ENCODE assay signal across 30 mouse cellular contexts in the genomic region with DNA sequence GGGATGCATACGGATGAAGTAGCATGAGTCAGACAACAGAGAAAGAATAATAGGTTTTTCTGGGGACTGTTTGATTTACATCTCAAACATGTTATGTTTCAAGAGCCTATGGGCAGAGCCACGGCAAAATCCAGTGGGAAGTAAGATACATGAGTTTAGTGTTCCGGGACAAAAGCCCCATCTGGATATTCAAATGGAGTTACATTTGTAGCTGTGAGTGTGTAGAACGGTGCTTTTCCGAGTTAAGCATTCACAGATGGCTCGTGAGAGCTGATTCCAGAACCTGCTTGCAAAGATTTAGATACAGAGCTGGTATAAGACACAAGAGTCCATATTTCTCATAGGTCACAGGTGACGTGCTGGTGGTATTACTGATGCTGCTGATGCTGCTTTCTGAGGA.
DNase-seq lines count a peak whose midpoint lies in the region; ATAC-seq and TF ChIP-seq lines count a peak whose summit lies in the region.
"Had no signal": no experiment of that assay in that cellular context is flagged by ENCODE, and none has a peak within 500 bp of the region (broad histone marks: within the 10 kb centered on the region; RNA-seq: fewer than 3 reads in every experiment).

No protein-coding gene starts in this region.

- no peak overlapping the region for H3K4me3 ChIP-seq in hindbrain, embryonic 13.5 days
- H3K4me3 ChIP-seq in hindbrain, embryonic 12.5 days: no peak overlapping the region
- H3K4me3 ChIP-seq in left cerebral cortex, adult 2 months: no peak overlapping the region
- H3K4me3 ChIP-seq in midbrain, embryonic 15.5 days: no peak overlapping the region
- H3K4me3 ChIP-seq in midbrain, embryonic 10.5 days: no peak overlapping the region
- H3K4me3 ChIP-seq: embryonic facial prominence, embryonic 13.5 days; forebrain, embryonic 10.5 days; forebrain, embryonic 15.5 days; heart, embryonic 10.5 days; heart, embryonic 15.5 days; limb, embryonic 10.5 days; limb, embryonic 15.5 days; midbrain, embryonic 12.5 days; myocyte had no signal

- no peak overlapping the region for H3K4me2 ChIP-seq in hindbrain, embryonic 13.5 days
- no peak overlapping the region for H3K4me2 ChIP-seq in hindbrain, embryonic 12.5 days (replicated peaks)
- no peak overlapping the region for H3K4me2 ChIP-seq in midbrain, embryonic 15.5 days
- H3K4me2 ChIP-seq: embryonic facial prominence, embryonic 13.5 days; forebrain, embryonic 15.5 days; heart, embryonic 15.5 days; limb, embryonic 15.5 days; midbrain, embryonic 12.5 days had no signal

- intact Hi-C loops in left cerebral cortex, adult 2 months (cut with DNase I): loop anchor here (5.0 kb wide), 1 partner anchor 251 kb away; no protein-coding TSS in a partner anchor

- WGBS in hindbrain, embryonic 13.5 days: 68% methylated on average over 7 of the region's 7 CpGs
- 77% methylated on average over 7 of the region's 7 CpGs for WGBS in hindbrain, embryonic 12.5 days
- WGBS in midbrain, embryonic 15.5 days: 66% methylated on average over 7 of the region's 7 CpGs
- WGBS in midbrain, embryonic 10.5 days: 91% methylated on average over 7 of the region's 7 CpGs

- no peak for DNase-seq in left cerebral cortex, adult 2 months (ENCODE audit: extremely low spot score in 1 of 2, low spot score in 2 of 2)
- no peak for DNase-seq in left cerebral cortex, adult 11 months (ENCODE audit: low spot score)
- no peak for DNase-seq in midbrain, embryonic 10.5 days (ENCODE audit: low spot score)
- peak; percentile 72 for DNase-seq in telencephalon, adult 2 months (ENCODE audit: low read depth, low spot score)
- DNase-seq in gastrocnemius, postnatal 10 days: no peak
- DNase-seq: adrenal gland, postnatal 10 days; cerebellum, adult 18-20 months; cerebellum, postnatal 10 days; kidney, adult 8-10 months; kidney, postnatal 4 days; lung, adult 2 months; retina, postnatal 1 day; right cerebral cortex, postnatal 14 days; thymus, postnatal 25 days had no signal

- peaks cover 13% of the 10 kb centered on the region for H3K4me1 ChIP-seq in hindbrain, embryonic 13.5 days (replicated peaks)
- H3K4me1 ChIP-seq in hindbrain, embryonic 12.5 days: no peaks in the 10 kb centered on the region
- H3K4me1 ChIP-seq in midbrain, embryonic 15.5 days: peaks cover 8% of the 10 kb centered on the region; the same call in 1 of the 2 replicates
- 0 out of 2 replicates have a peak, but pooled peaks cover 7% of the 10 kb centered on the region for H3K4me1 ChIP-seq in midbrain, embryonic 10.5 days
- H3K4me1 ChIP-seq: heart, embryonic 10.5 days; limb, embryonic 15.5 days had no signal

- H3K27ac ChIP-seq in hindbrain, embryonic 13.5 days: peak overlapping the region; percentile 35
- H3K27ac ChIP-seq in hindbrain, embryonic 12.5 days: no peak overlapping the region
- H3K27ac ChIP-seq in left cerebral cortex, adult 2 months: peak overlapping the region; percentile 54
- H3K27ac ChIP-seq in midbrain, embryonic 15.5 days: peak overlapping the region; percentile 60; the same call in 1 of the 2 replicates
- H3K27ac ChIP-seq in midbrain, embryonic 10.5 days (replicated peaks): no peak overlapping the region
- H3K27ac ChIP-seq: embryonic facial prominence, embryonic 13.5 days; forebrain, embryonic 10.5 days; forebrain, embryonic 15.5 days; heart, embryonic 10.5 days; heart, embryonic 15.5 days; kidney, postnatal 0 days; limb, embryonic 10.5 days; limb, embryonic 15.5 days; liver, embryonic 14.5 days; midbrain, embryonic 12.5 days had no signal

- no peaks in the 10 kb centered on the region for H3K27me3 ChIP-seq in hindbrain, embryonic 13.5 days
- H3K27me3 ChIP-seq in hindbrain, embryonic 12.5 days: no peaks in the 10 kb centered on the region
- no peaks in the 10 kb centered on the region for H3K27me3 ChIP-seq in midbrain, embryonic 15.5 days (replicated peaks)
- H3K27me3 ChIP-seq in midbrain, embryonic 10.5 days (ENCODE audit: low read depth, poor library complexity, severe bottlenecking): peaks cover 17% of the 10 kb centered on the region
- H3K27me3 ChIP-seq: embryonic facial prominence, embryonic 13.5 days; forebrain, embryonic 15.5 days; heart, embryonic 15.5 days; limb, embryonic 15.5 days; Patski had no signal

- no peak for TF ChIP-seq CTCF in left cerebral cortex, adult 2 months (IDR thresholded peaks at IDR 0.05)

- ATAC-seq in hindbrain, embryonic 13.5 days (ENCODE audit: low FRiP score): no peak
- no peak for ATAC-seq in hindbrain, embryonic 12.5 days (ENCODE audit: low FRiP score)
- ATAC-seq in midbrain, embryonic 15.5 days (replicated peaks): no peak
- ATAC-seq: forebrain, embryonic 15.5 days; intestine, embryonic 16.5 days; Patski had no signal

- no peak overlapping the region for H3K9ac ChIP-seq in hindbrain, embryonic 13.5 days
- H3K9ac ChIP-seq in hindbrain, embryonic 12.5 days: no peak overlapping the region
- H3K9ac ChIP-seq in midbrain, embryonic 15.5 days: no peak overlapping the region
- H3K9ac ChIP-seq: embryonic facial prominence, embryonic 13.5 days; forebrain, embryonic 15.5 days; heart, embryonic 15.5 days; limb, embryonic 15.5 days; liver, embryonic 14.5 days; midbrain, embryonic 12.5 days had no signal

- H3K36me3 ChIP-seq in hindbrain, embryonic 13.5 days: peaks cover 19% of the 10 kb centered on the region
- H3K36me3 ChIP-seq in hindbrain, embryonic 12.5 days: peaks cover 15% of the 10 kb centered on the region
- peaks cover 6% of the 10 kb centered on the region; the same call in 1 of the 2 replicates for H3K36me3 ChIP-seq in midbrain, embryonic 15.5 days (replicated peaks)
- H3K36me3 ChIP-seq in midbrain, embryonic 10.5 days: peaks cover 50% of the 10 kb centered on the region

- no peaks in the 10 kb centered on the region for H3K9me3 ChIP-seq in hindbrain, embryonic 13.5 days
- H3K9me3 ChIP-seq in hindbrain, embryonic 12.5 days (replicated peaks): no peaks in the 10 kb centered on the region
- H3K9me3 ChIP-seq in midbrain, embryonic 15.5 days: no peaks in the 10 kb centered on the region
- no peaks in the 10 kb centered on the region for H3K9me3 ChIP-seq in midbrain, embryonic 10.5 days (replicated peaks)
- H3K9me3 ChIP-seq: embryonic facial prominence, embryonic 13.5 days; forebrain, embryonic 10.5 days; forebrain, embryonic 15.5 days; heart, embryonic 10.5 days; heart, embryonic 15.5 days; limb, embryonic 10.5 days; limb, embryonic 15.5 days; midbrain, embryonic 12.5 days had no signal

Comparison
In these comparisons a context has a peak if more than half of its experiments do, and no peak if none do; other contexts are left out.
1. H3K27ac ChIP-seq: peak in hindbrain, embryonic 13.5 days (single experiment), left cerebral cortex, adult 2 months (single experiment) and midbrain, embryonic 15.5 days (single experiment); none in hindbrain, embryonic 12.5 days (single experiment) and midbrain, embryonic 10.5 days (single experiment).